Mouse (Mus musculus) monocyte, adult 2 months (primary cell): Measurements from ENCODE around the gene Ccdc57.
"Not testable (repeated sequence)": the region's sequence is repeated elsewhere in the genome, so short reads cannot be mapped to it uniquely, and the experiment has no call there.

Experiments used
- DNase-seq, 2 experiments: peaks; one replicate each; pipeline ENCODE4 v3.0.0; 2022; ENCODE audit warnings: low spot score in 2 of 2, low read depth in 1 of 2

The Ccdc57 gene

GRCm38 (mm10) chr11:120789355-120789754 lies 143.3 kb downstream of the Ccdc57 start:
- DNase-seq, result no peak

GRCm38 (mm10) chr11:120788460-120788859 lies 144.2 kb downstream of the Ccdc57 start:
- DNase-seq, result not testable (repeated sequence)

- DNase-seq, result no peak
Measured at GRCm38 (mm10) chr11:120785145-120785544, 147.5 kb downstream of the Ccdc57 start.

- peak in 1 of 2 experiments; percentile 49 for DNase-seq
Measured at GRCm38 (mm10) chr11:120784064-120784791, 148.4 kb downstream of the Ccdc57 start, which contains the start of the genes Rfng and Gps1. Gene Rfng (minus strand): TSS chr11:120784207. Gene Gps1 (plus strand): TSS chr11:120784272.

- no peak for DNase-seq
Measured at GRCm38 (mm10) chr11:120783426-120784063, 149.1 kb downstream of the Ccdc57 start.

GRCm38 (mm10) chr11:120781361-120781760 lies 151.3 kb downstream of the Ccdc57 start:
- DNase-seq, result not testable (repeated sequence)

GRCm38 (mm10) chr11:120779876-120780275 lies 152.8 kb downstream of the Ccdc57 start:
- DNase-seq, result no peak

- DNase-seq, result no peak
Measured at GRCm38 (mm10) chr11:120777123-120777522, 155.5 kb downstream of the Ccdc57 start.
